Mouse (Mus musculus): ENCODE measurements around the gene Ulk4. TPM values are rescaled to one million over a fixed set of nuclear protein-coding genes. Genes with fewer than 3 reads are reported as not detected.

Gene Ulk4
- total RNA-seq, 2 experiments from 2014 or later: 0.21 to 0.48 TPM

GRCm38 (mm10) chr9:121044471-121045206 is 232.4 kb downstream of the Ulk4 start:
- DNase-seq (ENCODE audit: low spot score): no peak
- intact Hi-C loops (cut with DNase I): no loop called here

GRCm38 (mm10) chr9:121043021-121043420 is 234.0 kb downstream of the Ulk4 start:
- intact Hi-C loops (cut with DNase I): no loop called here
- DNase-seq (ENCODE audit: low spot score): no peak

GRCm38 (mm10) chr9:121038396-121038795 is 238.6 kb downstream of the Ulk4 start:
- no peak for DNase-seq (ENCODE audit: low spot score)
- intact Hi-C loops (cut with DNase I): no loop called here

GRCm38 (mm10) chr9:121037975-121038374 is 239.0 kb downstream of the Ulk4 start:
- no peak for DNase-seq (ENCODE audit: low spot score)
- intact Hi-C loops (cut with DNase I): no loop called here

- intact Hi-C loops (cut with DNase I): no loop called here
- DNase-seq (ENCODE audit: low spot score): no peak
Observed at GRCm38 (mm10) chr9:121035296-121035695, 241.7 kb downstream of the Ulk4 start.

GRCm38 (mm10) chr9:121033596-121033995 is 243.4 kb downstream of the Ulk4 start:
- intact Hi-C loops (cut with DNase I): no loop called here
- no peak for DNase-seq (ENCODE audit: low spot score)

GRCm38 (mm10) chr9:121032322-121032964 is 244.6 kb downstream of the Ulk4 start:
- intact Hi-C loops (cut with DNase I): no loop called here
- DNase-seq (ENCODE audit: low spot score): no peak

- intact Hi-C loops (cut with DNase I): no loop called here
- no peak for DNase-seq (ENCODE audit: low spot score)
Observed at GRCm38 (mm10) chr9:121030949-121031348, 246.0 kb downstream of the Ulk4 start.

GRCm38 (mm10) chr9:121029786-121030185 is 247.2 kb downstream of the Ulk4 start:
- DNase-seq (ENCODE audit: low spot score): no peak
- intact Hi-C loops (cut with DNase I): no loop called here

- no peak for DNase-seq (ENCODE audit: low spot score)
- intact Hi-C loops (cut with DNase I): no loop called here
Observed at GRCm38 (mm10) chr9:121023526-121024264, 253.3 kb downstream of the Ulk4 start.

- no peak for DNase-seq (ENCODE audit: low spot score)
- intact Hi-C loops (cut with DNase I): no loop called here
Observed at GRCm38 (mm10) chr9:121020360-121020759, 256.6 kb downstream of the Ulk4 start.

GRCm38 (mm10) chr9:121019932-121020331 is 257.1 kb downstream of the Ulk4 start:
- DNase-seq (ENCODE audit: low spot score): no peak
- intact Hi-C loops (cut with DNase I): no loop called here

GRCm38 (mm10) chr9:121018524-121019315 is 258.3 kb downstream of the Ulk4 start:
- no peak for DNase-seq (ENCODE audit: low spot score)
- intact Hi-C loops (cut with DNase I): no loop called here

GRCm38 (mm10) chr9:121015810-121016502 is 261.0 kb downstream of the Ulk4 start:
- intact Hi-C loops (cut with DNase I): no loop called here
- no peak for DNase-seq (ENCODE audit: low spot score)

GRCm38 (mm10) chr9:121011540-121011939 is 265.5 kb downstream of the Ulk4 start:
- no peak for DNase-seq (ENCODE audit: low spot score)
- intact Hi-C loops (cut with DNase I): no loop called here

- no peak for DNase-seq (ENCODE audit: low spot score)
- intact Hi-C loops (cut with DNase I): no loop called here
Observed at GRCm38 (mm10) chr9:121010544-121010943, 266.5 kb downstream of the Ulk4 start.

GRCm38 (mm10) chr9:121005961-121006360 is 271.0 kb downstream of the Ulk4 start:
- no peak for DNase-seq (ENCODE audit: low spot score)
- intact Hi-C loops (cut with DNase I): no loop called here

GRCm38 (mm10) chr9:121001681-121002540 is 275.1 kb downstream of the Ulk4 start:
- intact Hi-C loops (cut with DNase I): no loop called here
- no peak for DNase-seq (ENCODE audit: low spot score)

Measured in heart, postnatal 25 days (tissue).